Mouse (Mus musculus) midbrain, embryonic 11.5 days (tissue): ENCODE measurements around the gene Wdr49. TPM values are rescaled to one million over a fixed set of nuclear protein-coding genes. Genes with fewer than 3 reads are reported as not detected.
"Not testable (repeated sequence)": the region's sequence is repeated elsewhere in the genome, so short reads cannot be mapped to it uniquely, and the experiment has no call there.

Experiments used
- ATAC-seq: fragments of 200-750 bp; cut with Nextera tagmentation; 2 replicates; pipeline ENCODE4 v1.8.0; 2017; ENCODE audit warnings: moderate TSS enrichment, moderate library complexity; ENCODE audit not compliant: low FRiP score
- DNase-seq: peaks from one replicate; pipeline ENCODE4 v3.0.0; 2015; ENCODE audit warnings: low spot score; ENCODE audit errors: missing footprints
- H3K27ac ChIP-seq: fragments of 300-500 bp; sonication (generic); 2 replicates; pipeline ENCODE4 v1.5.1; 2014; ENCODE audit warnings: low read depth, low read length
- H3K27me3 ChIP-seq: fragments of 300-500 bp; sonication (generic); 2 replicates; pipeline ENCODE4 v1.6.1; 2014; ENCODE audit warnings: mild to moderate bottlenecking, low read length, moderate library complexity, mixed read lengths; ENCODE audit not compliant: control insufficient read depth, insufficient read depth
- H3K36me3 ChIP-seq: fragments of 300-500 bp; sonication (generic); 2 replicates; pipeline ENCODE4 v1.6.1; 2014; ENCODE audit warnings: mild to moderate bottlenecking, low read length, moderate library complexity, mixed read lengths; ENCODE audit not compliant: control insufficient read depth, insufficient read depth
- H3K4me1 ChIP-seq: fragments of 300-500 bp; sonication (generic); 2 replicates; pipeline ENCODE4 v1.6.1; 2014; ENCODE audit warnings: low read length; ENCODE audit not compliant: control insufficient read depth, insufficient read depth
- H3K4me2 ChIP-seq: fragments of 300-500 bp; sonication (generic); 2 replicates; pipeline ENCODE4 v1.6.1; 2014; ENCODE audit warnings: mild to moderate bottlenecking, moderate library complexity
- H3K4me3 ChIP-seq: fragments of 300-500 bp; sonication (generic); 2 replicates; pipeline ENCODE4 v1.5.1; 2014; ENCODE audit warnings: low read depth, low read length
- H3K9ac ChIP-seq: fragments of 300-500 bp; sonication (generic); 2 replicates; pipeline ENCODE4 v1.6.1; 2014; ENCODE audit warnings: low read length
- H3K9me3 ChIP-seq: fragments of 300-500 bp; sonication (generic); 2 replicates; pipeline ENCODE4 v1.6.1; 2016; ENCODE audit warnings: low read length; ENCODE audit not compliant: control insufficient read depth
- WGBS: fragments of 180-500 bp; shearing (Covaris S2); extraction: QIAGEN DNeasy Blood & Tissue Kit; methylation state at CpG from one replicate; pipeline ENCODE4 v1.1.7; 2014; 5-methylcytosine and 5-hydroxymethylcytosine counted together
- polyA plus RNA-seq: library from polyadenylated mRNA; unstranded; fragments of >200 nt; fragmentation: Nextera tagmentation; extraction: Ambion mirVana; gene quantifications from 2 replicates; pipeline ENCODE4 v1.2.1, GENCODE M21; 2014

Wdr49 gene
- polyA plus RNA-seq, 1 experiment from 2014 or later = 0.05 TPM

GRCm38 (mm10) chr3:75308861-75309260 is 173.1 kb downstream of the Wdr49 start:
- H3K4me3 ChIP-seq = no peak overlapping the region

GRCm38 (mm10) chr3:75308228-75308627 is 173.7 kb downstream of the Wdr49 start:
- no peak for DNase-seq
- WGBS = 81% methylated on average over 3 of the region's 3 CpGs
- no peaks in the 10 kb centered on the region for H3K36me3 ChIP-seq

More at GRCm38 (mm10) chr3:75308861-75309260, 173.1 kb downstream of the Wdr49 start:
- Histone ChIP-seq H3K36me3 (no peaks in the 10 kb centered on the region), H3K9me3 (no peaks in the 10 kb centered on the region), H3K4me2 (no peak overlapping the region), H3K4me1 (no peaks in the 10 kb centered on the region), H3K27me3 (no peaks in the 10 kb centered on the region), H3K27ac (no peak overlapping the region), H3K9ac (no peak overlapping the region)
- ATAC-seq (no peak), DNase-seq (no peak)
- WGBS = 90% methylated on average over 4 of the region's 4 CpGs

GRCm38 (mm10) chr3:75305584-75305983 is 176.4 kb downstream of the Wdr49 start:
- Histone ChIP-seq H3K9ac (no peak overlapping the region), H3K36me3 (no peaks in the 10 kb centered on the region), H3K9me3 (no peaks in the 10 kb centered on the region), H3K27me3 (no peaks in the 10 kb centered on the region), H3K4me2 (no peak overlapping the region), H3K4me1 (no peaks in the 10 kb centered on the region), H3K27ac (no peak overlapping the region), H3K4me3 (no peak overlapping the region)
- ATAC-seq (no peak), DNase-seq (no peak)
- 92% methylated on average over 3 of the region's 3 CpGs for WGBS

More at GRCm38 (mm10) chr3:75308228-75308627, 173.7 kb downstream of the Wdr49 start:
- Histone ChIP-seq H3K27ac (no peak overlapping the region), H3K9me3 (no peaks in the 10 kb centered on the region), H3K9ac (no peak overlapping the region), H3K27me3 (no peaks in the 10 kb centered on the region), H3K4me3 (no peak overlapping the region), H3K4me2 (no peak overlapping the region), H3K4me1 (no peaks in the 10 kb centered on the region)
- ATAC-seq = no peak

- WGBS = 95% methylated on average over 5 of the region's 5 CpGs
- Histone ChIP-seq H3K27me3 (no peaks in the 10 kb centered on the region), H3K9me3 (no peaks in the 10 kb centered on the region), H3K4me2 (no peak overlapping the region), H3K4me3 (no peak overlapping the region), H3K36me3 (no peaks in the 10 kb centered on the region), H3K9ac (no peak overlapping the region), H3K27ac (no peak overlapping the region), H3K4me1 (no peaks in the 10 kb centered on the region)
- DNase-seq (no peak), ATAC-seq (no peak)
Measured at GRCm38 (mm10) chr3:75304621-75305020, 177.3 kb downstream of the Wdr49 start.

GRCm38 (mm10) chr3:75301072-75301471 is 180.9 kb downstream of the Wdr49 start:
- WGBS = 89% methylated on average over 2 of the region's 2 CpGs
- Histone ChIP-seq H3K27ac (no peak overlapping the region), H3K4me2 (no peak overlapping the region), H3K9ac (no peak overlapping the region), H3K4me1 (peaks cover 4% of the 10 kb centered on the region; the same call in 1 of the 2 replicates), H3K9me3 (no peaks in the 10 kb centered on the region), H3K27me3 (no peaks in the 10 kb centered on the region), H3K4me3 (no peak overlapping the region), H3K36me3 (no peaks in the 10 kb centered on the region)
- DNase-seq (no peak), ATAC-seq (no peak)

- not testable (repeated sequence) for H3K9ac ChIP-seq, H3K4me3 ChIP-seq, DNase-seq, H3K36me3 ChIP-seq, H3K4me2 ChIP-seq, ATAC-seq, H3K4me1 ChIP-seq, H3K27me3 ChIP-seq, H3K9me3 ChIP-seq, H3K27ac ChIP-seq
- 77% methylated on average over 1 of the region's 1 CpGs for WGBS
Measured at GRCm38 (mm10) chr3:75299464-75299863, 182.5 kb downstream of the Wdr49 start.

GRCm38 (mm10) chr3:75297758-75298111 is 184.2 kb downstream of the Wdr49 start:
- Histone ChIP-seq H3K4me3 (no peak overlapping the region), H3K27me3 (no peaks in the 10 kb centered on the region), H3K9me3 (no peaks in the 10 kb centered on the region), H3K4me2 (no peak overlapping the region), H3K4me1 (peaks cover 4% of the 10 kb centered on the region; the same call in 1 of the 2 replicates), H3K9ac (no peak overlapping the region), H3K36me3 (no peaks in the 10 kb centered on the region), H3K27ac (no peak overlapping the region)
- DNase-seq (no peak), ATAC-seq (peak; percentile 46; the same call in 1 of the 2 replicates)
- 46% methylated on average over 3 of the region's 3 CpGs for WGBS

GRCm38 (mm10) chr3:75297026-75297757 is 184.8 kb downstream of the Wdr49 start:
- no peak for DNase-seq
- 55% methylated on average over 2 of the region's 2 CpGs for WGBS
- Histone ChIP-seq H3K27me3 (no peaks in the 10 kb centered on the region), H3K4me2 (no peak overlapping the region), H3K36me3 (no peaks in the 10 kb centered on the region), H3K9ac (no peak overlapping the region), H3K27ac (no peak overlapping the region), H3K4me1 (peaks cover 4% of the 10 kb centered on the region; the same call in 1 of the 2 replicates), H3K9me3 (no peaks in the 10 kb centered on the region), H3K4me3 (no peak overlapping the region)
- ATAC-seq = peak; percentile 40; the same call in 1 of the 2 replicates

- H3K27ac ChIP-seq = no peak overlapping the region
- H3K4me2 ChIP-seq = no peak overlapping the region
- H3K4me1 ChIP-seq = peaks cover 4% of the 10 kb centered on the region; the same call in 1 of the 2 replicates
- no peak overlapping the region for H3K9ac ChIP-seq
- H3K9me3 ChIP-seq = no peaks in the 10 kb centered on the region
- H3K27me3 ChIP-seq = no peaks in the 10 kb centered on the region
- no peak overlapping the region for H3K4me3 ChIP-seq
- ATAC-seq (no peak), DNase-seq (no peak)
- no peaks in the 10 kb centered on the region for H3K36me3 ChIP-seq
- 83% methylated on average over 2 of the region's 2 CpGs for WGBS
Measured at GRCm38 (mm10) chr3:75293243-75293642, 188.7 kb downstream of the Wdr49 start.
